Comparison of ENCODE assay signal across 30 mouse cellular contexts in the genomic region with DNA sequence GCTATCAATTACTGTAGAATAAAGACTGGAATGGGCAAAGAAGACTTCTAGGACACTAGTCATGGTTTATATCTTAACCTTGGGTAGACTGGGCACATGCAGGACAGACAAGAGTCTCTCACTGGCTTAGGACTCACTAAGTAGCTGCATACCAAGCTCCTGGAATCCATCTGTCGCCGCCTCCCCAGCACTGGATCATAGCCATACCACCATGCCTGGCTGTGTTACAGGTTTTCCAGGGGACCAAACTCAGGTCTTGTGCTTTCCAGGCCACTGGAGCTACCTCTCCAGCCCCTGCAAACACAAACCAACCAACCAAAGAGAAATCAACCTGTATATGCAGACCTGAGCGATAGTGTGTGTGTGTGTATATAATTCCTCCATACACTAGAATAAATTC. TPM values are rescaled to one million over a fixed set of nuclear protein-coding genes. Genes with fewer than 3 reads are reported as not detected.
DNase-seq lines count a peak whose midpoint lies in the region; ATAC-seq lines count a peak whose summit lies in the region.
"Had no signal": no experiment of that assay in that cellular context is flagged by ENCODE, and none has a peak within 500 bp of the region (broad histone marks: within the 10 kb centered on the region; RNA-seq: fewer than 3 reads in every experiment).

No protein-coding gene starts in this region.

- H3K27ac ChIP-seq in heart, embryonic 11.5 days (ENCODE audit: low read depth, low read length), result no peak overlapping the region
- H3K27ac ChIP-seq: forebrain, embryonic 10.5 days; gastrocnemius, adult 2 months; heart, embryonic 13.5 days; hindbrain, embryonic 10.5 days; hindbrain, embryonic 13.5 days; intestine, embryonic 15.5 days had no signal

- no peak overlapping the region for H3K4me2 ChIP-seq in heart, embryonic 11.5 days
- H3K4me2 ChIP-seq: heart, embryonic 13.5 days; hindbrain, embryonic 13.5 days; intestine, embryonic 15.5 days had no signal

- no peak overlapping the region for H3K9ac ChIP-seq in heart, embryonic 11.5 days (ENCODE audit: low read depth, low read length)
- H3K9ac ChIP-seq: forebrain, postnatal 0 days; heart, embryonic 13.5 days; hindbrain, embryonic 13.5 days; intestine, embryonic 15.5 days had no signal

- WGBS in heart, embryonic 11.5 days (ENCODE audit: insufficient replicate concordance), result 83% methylated on average over 3 of the region's 3 CpGs

- ATAC-seq in heart, embryonic 11.5 days (replicated peaks; ENCODE audit: insufficient number of reproducible peaks, low FRiP score, low TSS enrichment), result no peak
- ATAC-seq: activated CD4-positive, CD25-positive, alpha-beta regulatory T cell, adult 4 months; CD4-positive, CD25-positive, alpha-beta regulatory T cell, adult 4 months; forebrain, embryonic 14.5 days; forebrain, postnatal 0 days; hindbrain, embryonic 16.5 days; intestine, embryonic 15.5 days had no signal

- no peak overlapping the region for H3K4me3 ChIP-seq in heart, embryonic 11.5 days (ENCODE audit: low read depth, low read length)
- H3K4me3 ChIP-seq: forebrain, embryonic 10.5 days; gastrocnemius, adult 2 months; heart, embryonic 13.5 days; hindbrain, embryonic 10.5 days; hindbrain, embryonic 13.5 days; intestine, embryonic 15.5 days had no signal

- H3K4me1 ChIP-seq in heart, embryonic 11.5 days (ENCODE audit: control insufficient read depth, insufficient read depth, low read length), result no peaks in the 10 kb centered on the region
- H3K4me1 ChIP-seq: forebrain, embryonic 10.5 days; hindbrain, embryonic 10.5 days; hindbrain, embryonic 13.5 days; intestine, embryonic 15.5 days had no signal

- peak; percentile 58 to 70 for DNase-seq in cerebellum, postnatal 10 days
- DNase-seq in cerebellum, adult 8-10 months, result no peak
- peak; percentile 42 to 49 for DNase-seq in heart, adult 18-20 months
- DNase-seq in heart, postnatal 4 days, result peak; percentile 25
- DNase-seq in heart, adult 9 months (ENCODE audit: low spot score in 2 of 2), result no peak
- DNase-seq in lung, postnatal 4 days, result no peak
- DNase-seq: adrenal gland, adult 8-10 months; adrenal gland, postnatal 25 days; cerebellum, adult 11-12 months; cerebellum, adult 9-11 months; forebrain, postnatal 0 days; gastrocnemius, adult 2 months; gastrocnemius, postnatal 14 days; kidney, adult 18-20 months; kidney, adult 9 months had no signal

- H3K9me3 ChIP-seq in heart, embryonic 11.5 days (replicated peaks; ENCODE audit: control insufficient read depth, low read length), result no peaks in the 10 kb centered on the region
- H3K9me3 ChIP-seq: forebrain, embryonic 10.5 days; heart, embryonic 13.5 days; hindbrain, embryonic 10.5 days; hindbrain, embryonic 13.5 days; intestine, embryonic 15.5 days had no signal

- no peaks in the 10 kb centered on the region for H3K36me3 ChIP-seq in heart, embryonic 11.5 days (ENCODE audit: control insufficient read depth, insufficient read depth, low read length)
- H3K36me3 ChIP-seq: forebrain, embryonic 10.5 days; heart, embryonic 13.5 days; hindbrain, embryonic 10.5 days; hindbrain, embryonic 13.5 days; intestine, embryonic 15.5 days had no signal

- H3K27me3 ChIP-seq in heart, embryonic 11.5 days (ENCODE audit: control insufficient read depth, insufficient read depth, low read length), result no peaks in the 10 kb centered on the region
- H3K27me3 ChIP-seq: intestine, embryonic 15.5 days had no signal

RNA-seq across cellular contexts. Expression of a gene that starts 56.1 kb away (rescaled TPM):
- total RNA-seq in heart, adult 18-20 months (2021), result 1 to 10 TPM in 1 of 2 experiments, under 1 TPM in 1; 0.62 to 1.0 TPM
- 2.6 and 5.0 TPM in 2 replicates for polyA plus RNA-seq in heart, embryonic 11.5 days (2014; fragmentation: Nextera tagmentation; extraction: Ambion mirVana)
- total RNA-seq in heart, postnatal 4 days (2021), result 1 to 10 TPM in 1 of 2 experiments, under 1 TPM in 1; 0.72 to 1.2 TPM
- total RNA-seq: gastrocnemius, adult 2 months; MEL had no signal
- polyA plus RNA-seq: C2C12 had no signal

RNA-seq across cellular contexts. Expression of a gene that starts 57.0 kb away (rescaled TPM):
- not detected for total RNA-seq in heart, adult 18-20 months (2021)
- polyA plus RNA-seq in heart, embryonic 11.5 days (2014; fragmentation: Nextera tagmentation; extraction: Ambion mirVana), result not detected in 2 replicates
- not detected for total RNA-seq in heart, postnatal 4 days (2021)
- total RNA-seq: adrenal gland, adult 8-10 months; adrenal gland, postnatal 25 days; gastrocnemius, adult 2 months; gastrocnemius, postnatal 14 days; gastrocnemius, postnatal 4 days; heart, postnatal 25 days; MEL had no signal
- polyA plus RNA-seq: C2C12; CD4-positive, CD25-positive, alpha-beta regulatory T cell, adult 4 months; heart, embryonic 13.5 days; heart, embryonic 16.5 days; hindbrain, embryonic 13.5 days; hindbrain, embryonic 16.5 days; intestine, embryonic 15.5 days had no signal

RNA-seq across cellular contexts. Expression of a gene that starts 57.0 kb away (rescaled TPM):
- 1 to 10 TPM; 1.6 to 2.0 TPM for total RNA-seq in heart, adult 18-20 months (2021)
- 1.3 and 2.3 TPM in 2 replicates for polyA plus RNA-seq in heart, embryonic 11.5 days (2014; fragmentation: Nextera tagmentation; extraction: Ambion mirVana)
- under 1 TPM; 0.19 to 0.54 TPM for total RNA-seq in heart, postnatal 4 days (2021)
- total RNA-seq: MEL had no signal
- polyA plus RNA-seq: activated CD4-positive, CD25-positive, alpha-beta regulatory T cell, adult 4 months; CD4-positive, CD25-positive, alpha-beta regulatory T cell, adult 4 months had no signal

Comparison
In these comparisons a context has a peak if more than half of its experiments do, and no peak if none do; other contexts are left out.
1. DNase-seq: peak in cerebellum, postnatal 10 days (2 of 2), heart, adult 18-20 months (2 of 2) and heart, postnatal 4 days (single experiment); none in cerebellum, adult 8-10 months (single experiment), heart, adult 9 months (0 of 2) and lung, postnatal 4 days (0 of 2).